Mouse (Mus musculus): ENCODE results near the gene Mad2l1bp.

Gene Mad2l1bp

DNA sequence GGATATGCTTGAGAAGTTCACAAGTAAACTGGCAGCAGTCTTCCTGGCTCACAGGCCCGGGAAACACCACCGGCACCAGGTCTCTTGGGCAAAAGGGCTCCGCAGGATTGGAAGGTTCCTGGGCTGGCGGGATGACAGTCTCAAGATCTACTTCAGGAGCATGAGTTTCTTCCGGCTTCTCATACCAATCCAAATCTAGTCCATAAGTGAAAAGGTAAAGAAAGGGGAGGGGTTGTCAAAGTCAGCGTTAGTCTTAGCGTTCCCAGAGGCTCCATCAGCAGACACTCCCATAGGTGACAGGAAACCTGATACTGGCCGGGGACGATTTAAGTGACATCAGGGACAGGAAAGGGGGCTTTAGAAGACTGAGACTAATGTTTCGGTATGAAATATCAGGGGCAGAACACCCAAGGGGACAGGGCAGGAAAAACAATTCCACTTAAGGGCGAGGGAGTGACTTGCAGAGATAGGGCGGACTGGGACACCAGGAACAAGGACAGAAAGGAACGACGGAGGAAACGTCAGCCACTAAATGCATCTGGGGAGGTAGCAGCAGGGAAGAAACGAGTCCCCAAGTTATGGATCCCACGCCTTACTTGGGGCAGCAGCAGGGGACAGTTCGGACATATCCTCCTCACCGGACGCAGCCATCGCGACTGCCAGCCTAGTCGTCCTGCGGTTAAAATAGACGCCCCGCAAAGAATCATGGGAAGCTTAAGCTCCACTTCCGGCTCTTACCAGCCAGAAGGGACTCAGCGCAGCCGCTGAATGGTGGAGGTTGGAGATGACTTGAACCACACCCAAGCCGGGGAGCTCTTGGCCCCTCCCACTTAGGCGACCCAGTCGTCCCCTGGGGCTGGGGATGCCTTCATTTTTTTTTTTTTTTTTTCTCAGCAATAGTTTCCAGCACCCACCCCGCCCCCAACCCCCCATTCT, at the start of gene Mad2l1bp:
TSS of gene Mad2l1bp (minus strand) at position 707 of the 936 bp plus-strand sequence.
- DNase-seq (ENCODE audit: low spot score in 2 of 2) = peak; percentile 61 to 80

DNA sequence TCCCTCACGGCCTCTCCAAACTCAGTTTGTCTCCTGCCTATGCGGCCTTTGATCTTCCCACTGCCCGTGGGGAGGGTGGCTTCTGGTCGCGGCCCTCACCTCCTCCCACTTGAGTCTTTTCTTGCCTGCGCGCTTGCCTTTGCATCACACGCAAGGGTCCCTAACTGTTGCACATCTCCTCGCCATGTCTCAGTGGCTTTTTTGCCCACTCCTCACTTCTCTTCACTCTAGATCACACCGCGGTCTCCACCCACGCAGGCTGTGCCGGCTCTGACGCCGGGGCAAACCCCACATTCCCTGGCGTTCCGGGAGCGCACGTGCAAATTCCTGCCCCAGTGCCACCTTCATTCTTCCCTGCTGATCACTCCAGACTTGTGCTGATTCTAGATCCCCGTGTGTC, 49.7 kb upstream of the Mad2l1bp start:
- DNase-seq (ENCODE audit: low spot score in 2 of 2) = peak in 1 of 2 experiments; percentile 5

DNA sequence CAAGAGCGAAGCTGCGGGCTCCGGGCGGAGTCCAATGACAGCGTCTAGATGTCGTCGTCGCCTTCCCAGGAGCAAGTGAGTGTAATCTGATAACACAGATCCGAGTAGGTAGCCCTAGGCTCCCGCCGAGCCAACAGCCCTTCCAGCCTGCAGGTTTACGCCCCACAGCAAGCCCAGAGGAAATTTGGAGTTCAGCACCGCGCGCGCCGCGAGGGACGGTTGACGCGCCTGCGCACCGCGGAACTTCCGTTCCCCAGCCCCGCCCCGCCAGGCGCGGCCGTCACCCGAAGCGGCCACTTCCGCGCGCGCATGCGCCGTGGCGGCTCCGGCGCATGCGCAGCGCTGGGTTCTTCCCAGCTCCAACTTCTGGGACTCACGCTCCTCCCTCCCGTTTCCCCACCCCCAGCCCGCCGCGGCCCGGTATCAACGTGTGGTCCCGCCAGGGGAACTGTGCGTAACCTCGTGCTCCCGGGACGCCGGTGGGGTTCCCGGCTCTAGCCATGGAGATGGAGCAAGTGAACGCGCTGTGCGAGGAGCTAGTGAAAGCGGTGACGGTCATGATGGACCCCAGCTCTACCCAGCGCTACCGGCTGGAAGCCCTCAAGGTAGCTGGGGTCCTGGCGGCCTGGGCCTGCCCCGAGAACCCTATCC, 49.2 kb upstream of the Mad2l1bp start, which contains the start of the genes Polh and Xpo5:
TSS of gene Polh (minus strand) at position 225 of the 651 bp plus-strand sequence.
TSS of gene Xpo5 (plus strand) at position 362 of the 651 bp plus-strand sequence.
- peak; percentile 87 to 89 for DNase-seq (ENCODE audit: low spot score in 2 of 2)

DNA sequence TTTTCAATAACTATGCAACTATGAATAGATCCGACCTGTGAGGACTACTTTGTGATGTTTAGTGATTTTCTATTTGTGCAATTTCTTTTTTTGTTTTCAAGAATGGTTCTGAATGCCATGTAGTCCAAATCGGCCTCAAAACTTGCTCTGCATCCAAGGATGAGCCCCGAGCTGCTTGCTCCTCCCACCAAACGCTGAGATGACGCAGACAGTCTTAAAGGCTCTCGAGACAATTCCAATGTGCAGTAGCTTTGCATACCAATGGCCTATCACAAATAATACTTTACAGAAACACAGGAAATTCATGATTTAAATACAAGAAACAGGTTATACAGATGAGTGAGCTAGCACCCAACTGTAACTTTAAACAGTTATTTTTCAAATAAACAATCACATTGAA, 47.8 kb upstream of the Mad2l1bp start:
- no peak for DNase-seq (ENCODE audit: low spot score in 2 of 2)

GRCm38 (mm10) chr17:46188829-46189228, 35.5 kb upstream of the Mad2l1bp start:
- no peak for DNase-seq (ENCODE audit: low spot score in 2 of 2)

DNA sequence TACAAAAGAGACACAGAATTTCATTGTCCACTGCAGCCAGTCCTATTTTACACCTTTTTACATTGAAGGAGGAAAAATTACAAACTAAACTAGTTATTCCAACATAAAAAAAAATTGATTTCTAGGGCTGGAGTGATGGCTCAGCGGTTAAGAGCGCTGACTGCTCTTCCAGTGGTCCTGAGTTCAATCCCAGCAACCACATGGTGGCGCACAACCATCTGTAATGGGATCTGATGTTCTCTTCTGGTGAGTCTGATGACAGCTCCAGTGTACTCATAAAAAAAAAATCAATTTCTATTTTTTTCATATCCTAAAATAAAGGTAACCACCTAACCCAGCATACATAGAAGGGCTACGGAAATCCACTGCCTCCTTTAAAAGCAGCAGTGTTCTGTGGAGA, 28.9 kb upstream of the Mad2l1bp start:
- no peak for DNase-seq (ENCODE audit: low spot score in 2 of 2)

DNA sequence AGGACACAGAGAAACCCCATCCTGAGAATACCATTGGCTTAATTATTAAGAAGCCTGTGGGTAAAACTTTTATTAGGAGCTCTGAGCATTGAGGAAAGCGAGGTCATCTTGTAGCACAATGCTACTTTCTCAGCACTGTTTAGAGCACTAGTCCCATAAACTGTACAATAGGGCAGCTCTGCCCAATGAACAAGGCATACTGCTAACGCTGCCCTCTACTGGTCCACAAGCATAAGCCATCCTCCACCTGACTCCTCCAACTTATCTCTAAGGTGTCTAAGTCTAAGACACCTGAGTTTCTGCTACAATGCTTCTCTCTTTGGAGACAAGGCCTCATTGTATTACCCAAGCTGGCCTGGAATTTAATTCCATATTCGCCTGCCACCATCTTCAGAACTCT, 17.2 kb upstream of the Mad2l1bp start:
- no peak for DNase-seq (ENCODE audit: low spot score in 2 of 2)

DNA sequence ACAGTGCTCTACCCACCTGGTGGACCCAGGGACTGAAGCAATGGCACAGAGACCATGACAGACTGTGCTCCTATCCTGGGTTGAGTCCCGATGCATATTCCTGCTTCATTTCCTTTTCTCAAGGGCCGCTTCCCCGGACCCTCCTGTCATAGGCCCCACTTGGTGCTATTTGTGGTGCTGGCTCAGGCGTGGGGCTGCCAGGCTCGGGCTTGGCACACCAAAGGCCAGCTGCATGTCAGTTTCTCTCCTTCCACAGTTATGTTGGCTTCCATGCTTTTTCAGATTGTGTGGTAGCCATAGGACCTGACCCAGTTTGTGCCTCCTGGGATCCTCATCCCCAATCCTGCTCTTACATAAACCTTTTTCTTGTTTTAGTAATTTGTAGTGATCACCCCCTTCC, 15.4 kb upstream of the Mad2l1bp start:
- no peak for DNase-seq (ENCODE audit: low spot score in 2 of 2)

DNA sequence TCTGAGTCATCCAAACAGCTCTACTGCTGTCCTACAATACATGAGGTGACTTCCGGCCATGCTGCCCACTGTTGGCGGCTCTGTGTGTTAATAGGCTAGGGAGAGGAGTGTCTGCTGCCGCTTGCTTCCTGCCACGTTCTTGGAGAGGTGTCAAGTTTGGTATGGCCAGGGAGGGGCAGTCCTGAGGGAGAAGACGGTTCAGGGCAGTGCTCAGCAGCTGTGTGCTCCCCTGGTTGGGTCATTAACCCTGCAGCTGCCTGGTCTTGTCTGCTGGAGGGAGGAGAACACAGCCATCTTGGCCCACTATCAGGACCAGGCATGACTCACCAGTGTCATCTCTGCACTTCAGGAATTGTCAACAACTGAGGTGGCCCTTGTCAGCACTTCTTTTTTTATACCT, 15.0 kb upstream of the Mad2l1bp start:
- DNase-seq (ENCODE audit: low spot score in 2 of 2) = no peak

DNA sequence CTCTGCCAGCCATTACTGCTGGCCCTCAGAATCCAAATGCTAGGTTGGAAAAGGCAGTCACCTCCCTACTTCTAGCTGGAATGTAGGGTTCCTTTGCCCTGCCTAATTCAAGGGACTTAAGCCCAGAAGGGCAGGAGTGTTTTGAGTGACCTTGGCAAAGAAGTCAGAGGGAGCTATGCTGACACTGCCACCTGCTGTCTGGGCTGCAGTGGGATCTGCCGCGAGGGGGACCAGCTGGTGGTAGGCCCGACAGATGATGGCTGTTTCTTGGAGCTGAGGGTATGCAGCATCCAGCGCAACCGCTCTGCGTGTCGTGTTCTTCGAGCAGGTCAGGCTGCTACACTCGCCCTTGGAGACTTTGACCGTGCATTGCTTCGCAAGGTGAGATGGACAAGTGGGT, 13.7 kb upstream of the Mad2l1bp start:
- DNase-seq (ENCODE audit: low spot score in 2 of 2) = no peak

DNA sequence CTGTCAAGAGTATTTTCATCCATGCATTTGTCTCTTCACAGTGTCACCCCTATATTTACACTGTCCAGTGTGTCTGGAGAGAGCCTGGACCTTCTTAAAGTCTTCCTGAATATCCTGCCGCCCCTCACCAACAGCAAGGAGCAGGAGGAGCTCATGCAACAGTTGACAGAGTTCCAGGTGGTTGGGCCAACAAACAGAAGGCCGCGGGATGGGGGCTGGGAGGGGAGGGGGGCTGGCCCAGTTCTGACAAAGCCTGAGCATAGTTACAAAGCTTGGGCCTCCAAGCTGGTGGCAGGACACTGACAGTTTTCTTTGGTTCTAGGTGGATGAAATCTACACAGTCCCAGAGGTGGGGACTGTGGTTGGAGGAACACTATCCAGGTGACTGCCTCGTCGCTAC, 12.9 kb upstream of the Mad2l1bp start:
- DNase-seq (ENCODE audit: low spot score in 2 of 2) = no peak

GRCm38 (mm10) chr17:46165460-46165859, 12.1 kb upstream of the Mad2l1bp start:
- no peak for DNase-seq (ENCODE audit: low spot score in 2 of 2)

DNA sequence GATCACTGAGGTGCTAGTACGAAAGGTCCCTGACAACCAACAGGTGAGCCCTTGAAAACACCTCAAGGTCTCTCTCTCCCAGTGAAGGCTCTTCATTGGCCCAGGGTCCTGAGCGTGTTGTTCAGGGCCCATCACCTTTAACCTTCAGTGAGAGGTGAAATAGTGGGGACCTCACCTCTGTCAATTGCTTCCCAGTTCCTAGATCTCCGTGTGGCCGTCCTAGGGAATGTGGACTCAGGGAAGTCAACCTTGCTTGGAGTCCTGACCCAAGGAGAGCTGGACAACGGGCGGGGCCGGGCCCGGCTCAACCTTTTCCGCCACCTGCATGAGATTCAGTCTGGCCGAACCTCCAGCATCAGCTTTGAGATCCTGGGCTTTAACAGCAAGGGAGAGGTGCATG, 11.4 kb upstream of the Mad2l1bp start:
- no peak for DNase-seq (ENCODE audit: low spot score in 2 of 2)

GRCm38 (mm10) chr17:46164301-46164700, 10.9 kb upstream of the Mad2l1bp start:
- DNase-seq (ENCODE audit: low spot score in 2 of 2) = no peak

DNA sequence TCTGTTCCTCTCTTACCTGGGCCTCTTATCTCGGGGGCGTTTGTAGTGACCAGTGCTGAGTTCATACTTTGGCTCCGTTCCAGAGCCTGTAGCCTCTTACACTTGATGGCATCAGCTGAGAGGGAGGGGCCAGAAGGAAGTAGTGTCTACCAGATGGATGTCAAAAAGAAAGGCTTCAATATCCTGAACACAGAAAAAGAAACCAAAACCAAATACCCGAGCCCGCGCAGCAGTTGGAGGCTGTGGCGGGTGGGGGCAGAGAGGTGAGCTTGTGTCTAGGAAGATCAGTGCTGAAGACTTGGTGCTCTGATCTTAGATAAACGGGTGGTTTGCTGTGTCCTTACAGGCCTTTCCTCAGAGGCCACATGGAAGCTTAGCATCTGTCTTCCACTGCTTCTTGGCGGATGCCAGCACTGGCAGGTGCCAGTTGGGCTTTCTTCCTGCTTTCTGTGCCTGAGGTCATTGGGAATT, 9.6 kb upstream of the Mad2l1bp start:
- DNase-seq (ENCODE audit: low spot score in 2 of 2) = no peak

GRCm38 (mm10) chr17:46162551-46162950, 9.2 kb upstream of the Mad2l1bp start:
- no peak for DNase-seq (ENCODE audit: low spot score in 2 of 2)

GRCm38 (mm10) chr17:46161710-46162109, 8.4 kb upstream of the Mad2l1bp start:
- DNase-seq (ENCODE audit: low spot score in 2 of 2) = no peak

DNA sequence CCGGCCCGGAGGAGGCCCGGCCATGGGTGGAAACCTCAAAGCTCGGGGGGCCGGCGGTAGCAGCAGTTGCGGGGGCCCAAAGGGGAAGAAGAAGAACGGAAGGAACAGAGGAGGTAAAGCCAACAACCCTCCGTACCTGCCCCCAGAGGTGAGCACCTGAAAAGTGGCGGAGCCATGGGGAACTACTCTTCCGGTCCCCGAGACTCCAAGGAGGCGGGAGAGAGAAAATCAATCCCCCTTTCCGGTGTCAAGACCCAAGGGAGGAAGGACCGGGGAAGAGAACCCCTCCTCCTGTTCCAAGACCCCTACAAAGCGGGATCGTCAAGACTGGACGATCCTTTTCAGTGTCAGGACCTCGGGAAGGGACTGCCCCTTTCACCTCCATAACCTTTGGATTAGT, 7.8 kb upstream of the Mad2l1bp start:
- peak in 1 of 2 experiments; percentile 34 for DNase-seq (ENCODE audit: low spot score in 2 of 2)

DNA sequence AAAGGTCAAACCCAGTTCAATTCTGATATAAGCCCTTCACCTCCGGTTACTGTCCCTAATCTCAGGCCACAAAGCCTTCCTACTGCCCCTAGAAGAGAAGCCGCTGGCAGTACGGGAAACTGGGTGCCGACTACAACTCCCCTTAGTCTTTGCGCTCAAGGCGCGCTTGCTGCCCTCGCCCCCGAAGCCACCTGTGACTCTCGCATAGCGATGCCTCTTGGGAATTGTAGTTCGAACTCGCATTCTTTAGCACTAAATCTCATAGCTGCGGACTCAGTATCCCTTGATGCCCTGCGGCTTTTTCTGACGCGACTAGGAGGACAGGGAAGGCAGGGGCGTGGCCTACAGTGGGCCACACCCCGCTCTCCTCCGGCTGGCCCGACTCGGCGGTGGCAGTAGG, 7.3 kb upstream of the Mad2l1bp start, which contains the start of gene Gtpbp2:
TSS of gene Gtpbp2 (plus strand) at position 347 of the 400 bp plus-strand sequence.
- peak; percentile 76 to 93 for DNase-seq (ENCODE audit: low spot score in 2 of 2)

DNA sequence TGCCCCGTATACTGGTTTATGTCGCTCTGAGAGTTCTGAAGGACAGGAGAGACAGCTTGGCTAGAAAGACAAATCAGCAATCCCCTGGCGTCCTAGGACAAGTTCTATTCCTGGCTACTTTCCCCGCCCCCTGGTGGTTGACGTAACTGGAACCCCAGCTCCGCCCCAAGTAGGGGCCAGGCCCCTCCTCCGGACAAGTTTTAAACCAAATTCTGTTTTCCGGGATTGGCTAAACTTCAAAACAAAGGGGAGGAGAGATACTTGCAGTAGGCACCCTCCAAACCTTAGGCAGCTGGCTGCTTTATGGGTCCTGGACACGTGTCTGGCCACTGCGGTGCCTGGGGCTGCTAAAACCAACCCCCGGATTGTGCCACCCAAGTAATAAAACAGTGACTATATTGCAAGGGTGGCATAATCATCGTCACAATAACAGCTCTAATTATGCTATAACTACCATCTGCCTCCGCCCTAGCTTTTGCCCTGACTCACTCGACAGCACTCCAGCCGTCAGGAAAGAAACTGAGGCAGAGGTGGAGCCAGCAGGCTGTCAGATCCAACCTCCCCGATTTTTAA, 6.8 kb upstream of the Mad2l1bp start:
- peak; percentile 87 to 92 for DNase-seq (ENCODE audit: low spot score in 2 of 2)

DNA sequence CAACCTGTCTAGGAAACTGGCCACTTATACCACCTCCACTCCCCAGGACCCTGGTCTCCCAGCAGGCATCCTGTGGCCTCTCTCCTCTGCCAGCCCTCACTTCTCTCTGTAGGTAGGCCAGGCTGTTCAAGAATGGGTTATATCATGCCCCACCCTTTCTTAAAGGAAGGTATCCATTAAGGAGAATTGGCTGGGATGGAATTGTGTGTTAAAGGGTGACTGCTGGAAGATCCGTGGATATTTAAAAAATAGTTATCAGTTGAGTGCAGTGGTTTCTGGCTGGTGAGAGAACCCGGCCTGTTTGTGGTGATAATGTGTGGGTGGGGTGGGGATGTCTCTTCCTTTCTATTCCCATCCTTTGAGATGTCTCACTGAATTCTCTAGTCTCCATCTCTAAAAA, 5.9 kb upstream of the Mad2l1bp start:
- no peak for DNase-seq (ENCODE audit: low spot score in 2 of 2)

- DNase-seq (ENCODE audit: low spot score in 2 of 2) = no peak
Measured at GRCm38 (mm10) chr17:46157131-46157530, 3.8 kb upstream of the Mad2l1bp start.
